Mouse (Mus musculus) embryonic facial prominence, embryonic 14.5 days (tissue): ENCODE results near the gene Mid1. TPM values are rescaled to one million over a fixed set of nuclear protein-coding genes. Genes with fewer than 3 reads are reported as not detected.

ENCODE experiments used
- ATAC-seq: fragments of 200-750 bp; cut with Nextera tagmentation; 2 replicates; pipeline ENCODE4 v1.8.0; 2017; ENCODE audit warnings: low read depth, moderate number of reproducible peaks, moderate TSS enrichment
- DNase-seq: peaks from one replicate; pipeline ENCODE4 v3.0.0-alpha.2; 2015; ENCODE audit warnings: low spot score
- H3K27ac ChIP-seq: fragments of 300-500 bp; sonication (generic); replicated peaks from 2 replicates; pipeline ENCODE4 v1.5.1; 2014; ENCODE audit warnings: low read depth, mild to moderate bottlenecking, low read length, moderate library complexity
- H3K27me3 ChIP-seq: fragments of 300-500 bp; sonication (generic); replicated peaks from 2 replicates; pipeline ENCODE4 v1.6.1; 2014; ENCODE audit warnings: low read length; ENCODE audit not compliant: control insufficient read depth, insufficient read depth
- H3K36me3 ChIP-seq: fragments of 300-500 bp; sonication (generic); 2 replicates; pipeline ENCODE4 v1.6.1; 2014; ENCODE audit warnings: low read length, mixed read lengths; ENCODE audit not compliant: control insufficient read depth, insufficient read depth
- H3K4me1 ChIP-seq: fragments of 300-500 bp; sonication (generic); 2 replicates; pipeline ENCODE4 v1.6.1; 2014; ENCODE audit warnings: antibody characterized with exemption, low read length; ENCODE audit not compliant: control insufficient read depth, insufficient read depth
- H3K4me2 ChIP-seq: fragments of 300-500 bp; sonication (generic); 2 replicates; pipeline ENCODE4 v1.6.1; 2014; ENCODE audit warnings: low read depth, mild to moderate bottlenecking, low read length, moderate library complexity, mixed read lengths
- H3K4me3 ChIP-seq: fragments of 300-500 bp; sonication (generic); 2 replicates; pipeline ENCODE4 v1.5.1; 2014; ENCODE audit warnings: low read depth, mild to moderate bottlenecking, low read length
- H3K9ac ChIP-seq: fragments of 300-500 bp; sonication (generic); 2 replicates; pipeline ENCODE4 v1.6.1; 2014; ENCODE audit warnings: low read depth, mild to moderate bottlenecking, low read length, moderate library complexity, mixed read lengths
- H3K9me3 ChIP-seq: fragments of 300-500 bp; sonication (generic); 2 replicates; pipeline ENCODE4 v1.6.1; 2016; ENCODE audit warnings: low read length; ENCODE audit not compliant: control insufficient read depth
- WGBS: fragments of 180-500 bp; shearing (Covaris S2); extraction: QIAGEN DNeasy Blood & Tissue Kit; methylation state at CpG from one replicate; pipeline ENCODE4 v1.1.7; 2014; 5-methylcytosine and 5-hydroxymethylcytosine counted together
- polyA plus RNA-seq: library from polyadenylated mRNA; unstranded; fragments of >200 nt; fragmentation: Nextera tagmentation; extraction: Ambion mirVana; gene quantifications from 2 replicates; pipeline ENCODE4 v1.2.1, GENCODE M21; 2014

Gene Mid1
- polyA plus RNA-seq: 10.4 and 11.4 TPM in 2 replicates

DNA sequence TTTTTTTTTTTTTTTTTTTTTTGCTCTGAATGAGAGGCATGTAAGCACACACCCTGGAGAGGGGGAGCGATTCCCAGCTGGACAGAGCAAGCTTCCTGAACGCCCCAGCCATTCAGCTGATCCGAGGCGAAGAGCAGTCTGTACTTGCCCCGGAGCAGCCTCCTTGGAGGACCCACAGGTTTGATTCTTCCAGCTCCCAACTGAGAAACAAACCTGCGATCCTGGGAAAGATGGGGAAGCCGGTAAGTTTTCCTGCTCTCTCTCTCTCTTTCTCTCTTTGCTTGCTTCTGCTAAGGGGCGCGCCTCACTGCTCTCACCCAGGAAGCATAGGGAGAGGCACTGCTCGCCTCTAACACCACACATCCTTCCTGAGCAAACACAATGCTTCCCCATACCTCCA, at the start of gene Mid1:
TSS of gene Mid1 (plus strand) at position 69 of the 400 bp plus-strand sequence.
- H3K9me3 ChIP-seq: no peaks in the 10 kb centered on the region
- H3K4me2 ChIP-seq: peak within 1 kb of the TSS; percentile 50
- 18% methylated on average over 10 of the region's 10 CpGs for WGBS
- H3K9ac ChIP-seq: peak within 1 kb of the TSS; percentile 50
- peak; percentile 39 for DNase-seq
- peaks cover 8% of the 10 kb centered on the region; the same call in 1 of the 2 replicates for H3K27me3 ChIP-seq
- peak within 1 kb of the TSS; percentile 34 for H3K4me3 ChIP-seq
- H3K27ac ChIP-seq: peak within 1 kb of the TSS; percentile 44; the same call in 1 of the 2 replicates
- H3K4me1 ChIP-seq: no peaks in the 10 kb centered on the region
- 0 out of 2 replicates have a peak, but pooled peaks have one; percentile 55 for ATAC-seq
- H3K36me3 ChIP-seq: no peaks in the 10 kb centered on the region

GRCm38 (mm10) chrX:169673056-169673455, 11.9 kb upstream of the Mid1 start:
- ATAC-seq (no peak), DNase-seq (no peak)
- no peaks in the 10 kb centered on the region for H3K4me1 ChIP-seq
- peaks cover 5% of the 10 kb centered on the region for H3K27me3 ChIP-seq
- no peak overlapping the region for H3K27ac ChIP-seq
- no peak overlapping the region for H3K4me3 ChIP-seq
- H3K36me3 ChIP-seq: no peaks in the 10 kb centered on the region
- no peak overlapping the region for H3K4me2 ChIP-seq
- no peaks in the 10 kb centered on the region for H3K9me3 ChIP-seq
- H3K9ac ChIP-seq: no peak overlapping the region

DNA sequence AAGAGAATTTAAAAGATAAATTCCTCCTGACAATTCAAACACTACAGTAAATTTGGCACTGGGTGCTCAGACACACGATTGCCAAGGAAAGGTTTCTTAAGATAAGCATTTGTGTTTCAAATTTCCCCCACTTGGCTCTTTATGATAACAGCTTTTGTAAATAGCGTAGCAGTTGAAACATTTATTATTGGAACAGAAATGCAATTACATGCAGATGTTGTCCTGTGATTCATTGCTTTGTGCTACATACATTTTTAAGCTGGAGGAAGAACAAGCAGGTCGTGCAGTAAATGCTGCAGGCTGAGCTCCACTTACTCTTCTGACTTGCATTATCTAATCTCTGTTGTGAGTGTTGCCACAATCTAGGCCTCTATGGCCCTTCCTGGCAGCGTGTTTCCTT, 8.7 kb upstream of the Mid1 start:
- peaks cover 2% of the 10 kb centered on the region; the same call in 1 of the 2 replicates for H3K27me3 ChIP-seq
- DNase-seq (peak; percentile 54), ATAC-seq (no peak)

DNA sequence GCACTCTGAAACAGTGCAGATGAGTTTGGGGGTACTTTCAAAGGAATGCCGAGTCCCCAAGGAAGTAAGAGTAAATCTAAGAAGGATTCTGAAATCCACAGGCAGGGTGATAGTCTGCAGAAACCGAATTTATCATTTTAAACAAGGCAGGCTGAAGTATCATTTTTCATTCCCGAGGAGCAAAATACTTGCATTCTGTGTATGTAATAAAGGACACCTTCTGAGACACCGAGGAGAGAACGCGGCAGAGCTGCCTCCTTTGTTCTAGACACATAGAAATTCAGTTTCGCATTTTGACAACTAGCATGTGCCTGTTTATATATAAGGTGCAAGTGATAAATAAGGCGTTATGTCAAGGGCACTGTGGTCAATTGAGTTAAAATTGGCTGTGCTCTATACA, 732 bp downstream of the Mid1 start:
- Histone ChIP-seq H3K27ac (0 out of 2 replicates have a peak overlapping the region, but pooled peaks have one; percentile 44), H3K27me3 (peaks cover 8% of the 10 kb centered on the region; the same call in 1 of the 2 replicates), H3K36me3 (no peaks in the 10 kb centered on the region), H3K4me2 (peak overlapping the region; percentile 50), H3K9ac (peak overlapping the region; percentile 50), H3K9me3 (no peaks in the 10 kb centered on the region), H3K4me1 (no peaks in the 10 kb centered on the region), H3K4me3 (peak overlapping the region; percentile 34)
- WGBS: 37% methylated on average over 8 of the region's 8 CpGs
- DNase-seq (no peak), ATAC-seq (no peak)

More for the DNA sequence above, 8.7 kb upstream of the Mid1 start:
- Histone ChIP-seq H3K9ac (no peak overlapping the region), H3K4me2 (no peak overlapping the region), H3K9me3 (no peaks in the 10 kb centered on the region), H3K36me3 (no peaks in the 10 kb centered on the region), H3K27ac (no peak overlapping the region), H3K4me3 (no peak overlapping the region), H3K4me1 (no peaks in the 10 kb centered on the region)
- 48% methylated on average over 4 of the region's 4 CpGs for WGBS

- H3K4me2 ChIP-seq: no peak overlapping the region
- no peak for DNase-seq
These were observed 6.2 kb downstream of the Mid1 start for GRCm38 (mm10) chrX:169691217-169691616.

DNA sequence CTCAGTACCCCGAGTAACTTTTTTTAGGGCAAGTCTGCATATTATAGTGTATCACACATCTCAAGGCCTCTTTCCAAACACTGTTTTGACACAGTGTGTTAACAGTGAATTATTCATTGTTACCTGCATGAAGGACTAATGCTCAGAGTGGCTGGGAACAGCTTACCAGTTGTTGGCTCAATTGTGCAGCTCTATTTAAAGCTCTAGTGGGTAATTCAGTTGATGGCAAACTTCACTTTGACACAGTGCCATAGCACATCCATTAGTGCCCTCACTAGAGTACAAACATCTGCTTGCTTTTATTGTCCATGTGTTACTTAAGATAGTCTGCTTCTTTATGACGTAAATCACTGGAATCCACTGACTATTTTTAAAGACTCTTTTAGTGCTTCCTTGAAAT, 6.7 kb downstream of the Mid1 start:
- H3K9me3 ChIP-seq: no peaks in the 10 kb centered on the region
- peaks cover 26% of the 10 kb centered on the region for H3K27me3 ChIP-seq
- no peak overlapping the region for H3K27ac ChIP-seq
- ATAC-seq (no peak), DNase-seq (no peak)
- H3K4me2 ChIP-seq: no peak overlapping the region
- H3K4me1 ChIP-seq: 0 out of 2 replicates have a peak, but pooled peaks cover 3% of the 10 kb centered on the region
- H3K9ac ChIP-seq: no peak overlapping the region
- no peak overlapping the region for H3K4me3 ChIP-seq
- H3K36me3 ChIP-seq: no peaks in the 10 kb centered on the region
- WGBS: 48% methylated on average over 2 of the region's 2 CpGs

More at GRCm38 (mm10) chrX:169691217-169691616, 6.2 kb downstream of the Mid1 start:
- no peaks in the 10 kb centered on the region for H3K36me3 ChIP-seq
- H3K27ac ChIP-seq: no peak overlapping the region
- no peak overlapping the region for H3K4me3 ChIP-seq
- H3K4me1 ChIP-seq: 0 out of 2 replicates have a peak, but pooled peaks cover 3% of the 10 kb centered on the region
- H3K27me3 ChIP-seq: peaks cover 22% of the 10 kb centered on the region
- no peak overlapping the region for H3K9ac ChIP-seq
- H3K9me3 ChIP-seq: no peaks in the 10 kb centered on the region
- WGBS: 67% methylated on average over 2 of the region's 2 CpGs
- ATAC-seq: no peak

DNA sequence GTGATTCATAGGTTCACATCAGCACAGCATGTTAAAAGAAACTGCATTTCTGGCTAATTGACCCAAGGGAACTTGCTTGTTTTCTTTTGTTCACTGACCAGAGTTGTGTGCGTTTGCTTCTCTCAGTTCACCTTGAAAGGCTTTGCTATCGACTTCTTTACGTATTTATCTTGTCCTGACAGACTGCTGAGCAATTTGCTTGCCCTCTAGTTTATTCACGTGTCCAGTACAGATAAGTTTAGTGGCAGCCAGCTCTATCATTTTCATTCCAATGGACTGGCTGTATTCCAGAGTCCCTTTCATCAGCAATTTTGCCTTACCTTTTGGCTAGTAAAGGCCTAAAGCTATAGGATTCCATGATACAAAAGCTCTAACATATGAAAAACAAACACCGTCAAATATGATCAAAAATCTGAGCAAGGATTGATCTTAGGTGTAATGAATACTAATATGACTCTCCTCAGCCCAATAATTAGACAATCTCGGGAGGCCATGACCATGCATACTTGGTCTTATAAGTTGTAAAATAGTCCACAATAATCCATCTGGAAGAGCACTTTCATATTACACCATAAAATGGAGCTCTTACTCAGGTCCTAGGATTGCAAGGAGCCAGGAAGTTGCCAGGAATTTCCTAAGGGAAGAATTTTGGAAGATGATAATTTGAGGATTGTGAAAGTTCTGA, 7.4 kb downstream of the Mid1 start:
- H3K36me3 ChIP-seq: no peaks in the 10 kb centered on the region
- no peak overlapping the region for H3K27ac ChIP-seq
- ATAC-seq (no peak), DNase-seq (no peak)
- no peak overlapping the region for H3K4me3 ChIP-seq
- H3K4me2 ChIP-seq: no peak overlapping the region
- H3K9ac ChIP-seq: no peak overlapping the region
- H3K9me3 ChIP-seq: no peaks in the 10 kb centered on the region
- H3K4me1 ChIP-seq: 0 out of 2 replicates have a peak, but pooled peaks cover 3% of the 10 kb centered on the region
- H3K27me3 ChIP-seq: peaks cover 22% of the 10 kb centered on the region
- WGBS: 65% methylated on average over 6 of the region's 6 CpGs

DNA sequence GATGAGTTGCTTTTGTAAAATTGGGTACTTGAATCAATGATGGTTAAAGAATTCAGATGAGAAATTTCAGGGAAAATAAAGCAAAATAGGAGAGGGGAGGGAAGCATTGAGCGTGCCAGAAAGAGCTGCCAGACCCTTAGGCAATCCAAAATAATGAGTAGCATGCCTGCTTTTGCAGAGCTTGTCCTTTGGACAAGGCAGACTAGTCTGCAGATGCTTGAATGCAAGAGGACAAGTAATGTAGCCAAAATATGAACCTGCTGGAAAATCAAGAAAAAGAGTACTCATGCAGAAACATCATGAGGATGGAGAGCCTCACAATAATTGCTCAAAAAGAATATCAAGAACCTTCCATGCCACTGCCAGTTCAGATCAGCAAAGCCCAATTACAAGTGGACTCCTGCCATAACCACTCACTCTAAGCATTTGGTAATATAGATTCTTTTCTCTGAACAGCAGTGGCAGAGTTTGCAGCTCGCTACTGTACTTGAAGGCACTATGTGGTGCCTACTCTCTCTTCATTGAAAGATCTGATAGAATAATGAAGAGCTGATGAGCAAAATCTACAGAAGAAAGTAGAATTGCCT, 19.1 kb downstream of the Mid1 start:
- Histone ChIP-seq H3K4me2 (no peak overlapping the region), H3K9me3 (no peaks in the 10 kb centered on the region), H3K4me3 (no peak overlapping the region), H3K9ac (no peak overlapping the region), H3K36me3 (no peaks in the 10 kb centered on the region), H3K27ac (no peak overlapping the region), H3K27me3 (peaks cover 17% of the 10 kb centered on the region), H3K4me1 (no peaks in the 10 kb centered on the region)
- 60% methylated on average over 2 of the region's 2 CpGs for WGBS
- ATAC-seq (no peak), DNase-seq (peak; percentile 60)
